Mouse (Mus musculus): ENCODE data around the gene Adgrd1. TPM values are rescaled to one million over a fixed set of nuclear protein-coding genes. Genes with fewer than 3 reads are reported as not detected.
"Not testable (repeated sequence)": the region's sequence is repeated elsewhere in the genome, so short reads cannot be mapped to it uniquely, and the experiment has no call there.

The Adgrd1 gene
- polyA plus RNA-seq, 2 experiments from 2014 or later, result 1.0 to 1.2 TPM

DNA sequence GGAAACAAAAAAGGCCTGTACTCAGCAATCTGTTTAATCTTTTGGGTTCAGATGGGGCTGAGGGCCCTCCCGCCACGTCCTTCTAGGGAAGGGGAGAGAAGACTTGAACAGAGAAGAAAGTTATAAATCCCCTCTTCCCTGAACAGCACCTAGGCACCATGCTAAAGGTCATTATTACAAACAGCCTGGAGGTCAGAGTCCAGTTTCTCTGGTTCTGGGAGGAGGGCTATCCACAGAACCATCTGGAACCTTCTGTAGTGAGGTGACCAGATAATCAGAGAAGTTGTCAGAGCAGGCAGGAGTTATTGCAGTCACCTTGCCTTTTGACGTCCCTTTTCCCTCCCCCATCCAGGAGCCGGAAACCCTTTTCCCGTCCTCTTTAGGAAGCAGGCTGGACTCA, 2.3 kb upstream of the Adgrd1 start:
- no peak for ATAC-seq

- no peak for ATAC-seq
Measured at GRCm38 (mm10) chr5:129104043-129104442, 7.5 kb downstream of the Adgrd1 start.

- no peak for ATAC-seq
Measured at GRCm38 (mm10) chr5:129111729-129112128, 15.2 kb downstream of the Adgrd1 start.

GRCm38 (mm10) chr5:129113741-129114476, 17.4 kb downstream of the Adgrd1 start:
- ATAC-seq, result no peak

DNA sequence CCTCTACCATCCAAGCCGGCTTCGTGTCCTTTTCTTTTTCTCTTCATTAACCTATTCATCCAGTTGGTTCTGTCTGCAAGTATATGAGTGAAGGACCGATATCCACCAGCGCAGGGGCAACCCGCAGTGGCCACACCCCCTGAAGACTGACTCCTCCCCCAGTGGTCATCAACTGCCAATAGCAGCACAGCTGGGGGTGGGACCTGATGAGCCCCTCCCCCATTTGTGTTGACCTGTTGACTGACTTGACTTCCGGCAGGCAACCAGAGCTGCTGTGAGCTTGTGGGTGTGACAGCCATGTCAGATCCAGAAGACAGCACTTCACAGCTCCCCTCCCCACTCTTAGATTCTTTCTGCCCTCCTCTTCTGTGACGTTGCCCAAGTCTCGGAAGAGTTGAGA, 19.7 kb downstream of the Adgrd1 start:
- no peak for ATAC-seq

DNA sequence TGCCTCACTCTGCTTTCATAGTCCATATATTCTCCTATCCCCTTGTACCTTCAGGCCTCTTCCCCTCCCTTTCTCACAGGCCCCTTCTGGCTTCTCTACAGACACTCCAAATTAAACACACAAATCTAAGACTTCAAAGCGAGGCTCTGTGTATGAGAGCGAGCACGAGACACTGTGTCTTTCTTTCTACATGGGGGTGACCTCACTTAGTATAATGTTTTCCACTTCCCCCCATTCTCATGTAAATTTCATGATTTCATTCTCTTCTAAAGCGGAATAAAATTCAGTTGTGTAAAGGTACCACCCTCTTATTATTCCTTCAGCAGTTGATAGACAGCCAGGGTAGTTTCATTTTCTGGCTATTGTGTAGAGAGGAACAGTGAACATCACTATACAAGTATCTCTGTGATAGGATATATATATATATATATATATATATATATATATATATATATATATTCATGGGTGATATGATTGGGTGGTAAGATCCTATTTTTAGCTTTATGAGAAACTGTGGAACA, 21.1 kb downstream of the Adgrd1 start:
- ATAC-seq, result no peak

DNA sequence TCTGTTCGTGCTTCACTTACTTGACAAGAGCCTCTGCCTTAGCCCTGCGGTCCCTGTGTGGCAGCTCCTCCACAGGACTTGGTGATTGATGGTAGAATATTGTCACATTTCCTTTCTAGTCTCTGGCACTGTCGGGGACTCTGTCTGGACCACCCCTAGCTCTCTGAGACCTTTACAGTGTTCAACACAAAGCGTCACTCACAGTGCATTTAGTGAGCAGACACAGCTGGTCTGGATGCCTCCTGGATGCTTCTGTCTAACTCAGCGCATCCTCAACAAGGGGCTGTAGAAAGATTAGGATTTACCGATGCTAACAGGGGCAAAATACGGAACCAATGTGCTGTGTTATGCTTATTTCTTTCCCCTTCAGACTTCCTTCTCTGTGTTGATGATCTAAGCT, 22.0 kb downstream of the Adgrd1 start:
- no peak for ATAC-seq

DNA sequence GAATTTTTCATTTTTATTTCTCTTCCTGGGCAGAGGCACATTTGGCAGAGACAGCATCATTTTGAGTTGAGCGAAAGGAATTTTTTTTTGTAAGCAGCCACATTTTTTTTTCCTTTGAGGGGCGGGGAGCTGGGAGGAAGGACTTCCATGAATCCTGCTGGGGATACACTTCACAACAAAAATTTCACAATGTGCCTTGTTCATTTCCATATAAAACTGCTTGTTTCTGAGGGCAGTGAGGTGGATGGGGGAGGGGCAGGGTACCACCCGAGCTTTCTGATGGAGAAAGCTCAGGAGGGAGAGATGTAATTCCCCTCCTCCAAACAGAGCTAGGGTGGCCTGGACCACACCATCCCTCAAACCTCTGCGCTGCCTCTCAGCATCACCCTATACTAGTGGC, 22.6 kb downstream of the Adgrd1 start:
- no peak for ATAC-seq

DNA sequence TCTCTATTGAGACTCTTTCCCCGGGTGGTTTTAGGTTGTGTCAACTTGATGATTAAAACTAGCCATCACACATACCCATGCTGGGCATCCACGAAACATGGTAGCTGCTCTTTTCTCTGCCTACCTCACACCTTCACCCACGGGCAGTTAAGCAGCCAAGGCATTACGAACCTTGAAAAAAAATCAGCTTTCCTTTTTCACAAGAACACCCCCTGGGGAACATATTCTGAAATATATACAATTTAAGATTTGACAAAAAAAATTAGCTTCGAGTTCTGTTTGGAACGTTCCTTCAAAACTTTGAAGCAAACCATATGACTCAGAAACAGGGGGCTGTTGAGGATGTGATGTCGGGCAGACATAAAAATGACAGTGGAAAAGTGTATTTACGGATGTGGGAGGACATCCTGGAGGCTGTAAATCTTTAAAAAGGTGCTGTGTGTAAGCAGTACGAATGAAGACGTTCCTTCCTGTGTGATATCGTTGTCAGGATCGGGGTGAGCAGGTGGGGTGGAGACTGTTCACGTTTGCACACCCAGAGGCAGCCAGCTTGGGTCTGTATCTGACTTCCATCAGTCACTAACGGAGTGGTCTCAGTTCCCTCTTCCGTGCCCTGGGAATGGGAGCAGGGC, 25.2 kb downstream of the Adgrd1 start:
- no peak for ATAC-seq

DNA sequence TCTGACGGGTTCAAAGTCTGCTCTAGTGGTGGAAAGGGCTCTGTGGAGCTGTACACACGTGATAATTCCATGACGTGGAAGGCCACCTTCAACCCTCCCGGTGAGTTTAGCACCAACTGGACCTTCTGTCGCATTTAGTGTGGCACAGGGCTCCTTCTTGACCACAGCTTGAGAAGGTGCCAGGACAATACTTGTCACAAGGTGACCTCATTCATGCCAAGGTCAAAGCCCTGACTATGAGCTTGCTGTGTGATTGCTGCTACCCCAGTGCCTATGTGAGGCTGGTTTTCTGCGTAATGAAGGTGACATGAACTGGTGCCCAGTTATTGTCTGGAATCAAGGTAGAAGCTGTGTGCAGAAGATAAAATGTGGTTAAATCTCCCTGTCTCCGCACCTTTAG, 25.9 kb downstream of the Adgrd1 start:
- no peak for ATAC-seq

- ATAC-seq, result no peak
Measured at GRCm38 (mm10) chr5:129124070-129124828, 27.7 kb downstream of the Adgrd1 start.

- not testable (repeated sequence) for ATAC-seq
Measured at GRCm38 (mm10) chr5:129128310-129128709, 31.8 kb downstream of the Adgrd1 start.

- no peak for ATAC-seq
Measured at GRCm38 (mm10) chr5:129130301-129130700, 33.8 kb downstream of the Adgrd1 start.

DNA sequence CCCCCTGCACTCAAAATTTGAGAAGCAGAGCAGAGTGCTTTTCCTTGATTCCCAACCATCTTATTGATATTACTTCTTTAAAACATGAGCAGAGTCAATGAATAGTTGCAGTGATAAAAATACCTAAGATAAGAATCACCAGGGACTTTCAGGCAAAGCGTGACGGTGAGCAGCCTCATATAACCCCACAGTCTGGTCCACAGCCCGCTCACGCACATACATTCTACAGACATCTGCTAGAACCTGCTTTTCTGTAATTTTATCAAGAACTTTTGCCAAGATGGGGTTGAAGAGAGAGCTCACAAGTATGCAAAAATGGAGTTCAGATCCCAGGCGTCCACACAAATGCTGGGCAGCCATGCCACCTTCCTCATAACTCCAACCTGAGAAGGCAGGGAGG, 40.9 kb downstream of the Adgrd1 start:
- ATAC-seq, result no peak

DNA sequence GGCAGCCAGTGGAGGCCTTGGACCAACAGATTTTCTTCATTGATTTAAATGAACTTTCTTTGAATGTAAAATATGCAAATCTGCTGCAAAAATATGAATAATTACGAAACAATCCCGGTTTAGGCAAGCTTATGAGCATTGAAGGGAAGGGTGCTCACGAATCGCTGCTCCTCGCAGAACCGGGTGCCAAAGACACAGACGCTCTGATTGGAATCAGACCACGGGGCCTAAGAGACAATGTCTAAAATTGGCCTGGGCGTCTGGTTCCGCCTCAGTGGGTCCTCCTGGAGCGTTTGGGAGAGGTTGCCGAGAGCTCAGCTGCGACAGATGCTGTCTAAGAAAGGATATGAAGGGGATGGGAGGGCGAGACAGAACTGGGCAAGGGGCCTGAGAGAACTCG, 42.0 kb downstream of the Adgrd1 start:
- no peak for ATAC-seq

DNA sequence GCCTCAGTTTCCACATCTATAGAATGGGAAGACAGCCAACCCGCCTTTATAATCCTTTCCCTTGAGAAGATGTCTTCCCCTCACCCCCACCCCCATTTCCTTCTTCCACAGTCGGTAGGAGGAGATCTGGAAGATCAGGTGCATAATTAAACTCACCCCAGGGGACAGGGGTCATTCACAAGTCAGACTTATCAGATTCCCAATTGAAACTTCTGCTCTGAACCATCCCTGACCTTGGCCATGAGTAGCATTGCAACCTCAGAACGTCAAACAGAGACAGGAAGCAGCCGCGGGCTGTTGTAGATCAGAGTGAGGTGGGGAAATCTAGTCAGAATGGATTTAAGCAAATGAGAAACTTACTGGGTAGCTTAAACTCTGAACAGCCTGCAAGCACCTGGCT, 46.3 kb downstream of the Adgrd1 start:
- no peak for ATAC-seq

DNA sequence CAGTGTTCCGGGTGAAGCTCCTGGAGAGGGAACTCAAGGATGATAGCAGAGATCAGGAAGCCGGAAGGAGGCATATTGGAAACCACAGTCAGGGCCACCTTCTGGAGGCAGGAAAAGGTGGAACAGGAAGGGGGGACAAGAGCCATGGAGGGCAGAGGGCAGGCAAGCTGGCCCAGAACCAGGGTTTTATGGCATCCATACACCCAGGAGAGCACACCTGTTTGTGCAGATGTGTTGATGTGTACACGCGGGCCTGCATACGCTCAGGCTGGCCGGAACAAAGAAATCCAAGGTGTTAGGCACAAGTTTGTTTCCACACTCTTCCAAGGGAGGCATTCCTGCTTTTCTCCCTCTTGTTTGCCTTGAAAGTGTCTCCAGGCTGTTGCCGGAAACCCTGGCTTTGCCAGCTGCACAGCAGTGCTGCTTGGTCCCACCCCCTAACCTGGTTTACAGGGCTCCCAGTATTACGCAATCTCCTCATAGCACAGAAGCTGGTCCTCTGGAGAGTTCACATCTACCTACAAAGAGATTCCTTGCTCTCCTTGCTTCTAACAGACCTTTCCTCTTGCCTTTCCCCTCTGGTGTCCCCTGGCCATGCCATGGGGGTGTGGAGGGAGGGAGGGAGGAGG, 48.9 kb downstream of the Adgrd1 start:
- ATAC-seq, result no peak

- no peak for ATAC-seq
Measured at GRCm38 (mm10) chr5:129146892-129147509, 50.5 kb downstream of the Adgrd1 start.

GRCm38 (mm10) chr5:129148485-129148884, 51.9 kb downstream of the Adgrd1 start:
- ATAC-seq, result no peak

- ATAC-seq, result no peak
Measured at GRCm38 (mm10) chr5:129155023-129155901, 58.7 kb downstream of the Adgrd1 start.

GRCm38 (mm10) chr5:129155902-129156311, 59.4 kb downstream of the Adgrd1 start:
- no peak for ATAC-seq

All from CD4-positive, CD25-positive, alpha-beta regulatory T cell, adult 4 months (primary cell).